Mouse (Mus musculus) embryonic facial prominence, embryonic 10.5 days (tissue): ENCODE data around the gene 1700021F07Rik. TPM values are rescaled to one million over a fixed set of nuclear protein-coding genes. Genes with fewer than 3 reads are reported as not detected.

Experiments used
- DNase-seq: peaks from one replicate; pipeline ENCODE4 v3.0.0-alpha.2; 2017; ENCODE audit warnings: low spot score
- H3K27ac ChIP-seq: fragments of 300-500 bp; sonication (generic); replicated peaks from 2 replicates; pipeline ENCODE4 v1.5.1; 2016; ENCODE audit warnings: mild to moderate bottlenecking
- H3K27me3 ChIP-seq: fragments of 300-500 bp; sonication (generic); replicated peaks from 2 replicates; pipeline ENCODE4 v1.6.1; 2016; ENCODE audit warnings: low read depth, mild to moderate bottlenecking; ENCODE audit not compliant: poor library complexity, severe bottlenecking
- H3K36me3 ChIP-seq: fragments of 300-500 bp; sonication (generic); replicated peaks from 2 replicates; pipeline ENCODE4 v1.6.1; 2016; ENCODE audit warnings: mild to moderate bottlenecking, moderate library complexity
- H3K4me1 ChIP-seq: fragments of 300-500 bp; sonication (generic); 2 replicates; pipeline ENCODE4 v1.6.1; 2016
- H3K4me3 ChIP-seq: fragments of 300-500 bp; sonication (generic); 2 replicates; pipeline ENCODE4 v1.5.1; 2016; ENCODE audit warnings: mild to moderate bottlenecking, moderate library complexity
- H3K9me3 ChIP-seq: fragments of 300-500 bp; sonication (generic); 2 replicates; pipeline ENCODE4 v1.6.1; 2016; ENCODE audit warnings: mild to moderate bottlenecking
- WGBS: fragments of 180-500 bp; shearing (Covaris S2); methylation state at CpG from one replicate; pipeline ENCODE4 v1.1.7; 2016; 5-methylcytosine and 5-hydroxymethylcytosine counted together
- polyA plus RNA-seq: library from polyadenylated mRNA; unstranded; fragments of >200 nt; fragmentation: Nextera tagmentation; extraction: Ambion mirVana; gene quantifications from 2 replicates; pipeline ENCODE4 v1.2.1, GENCODE M21; 2016

The 1700021F07Rik gene
- not detected in 2 replicates for polyA plus RNA-seq

DNA sequence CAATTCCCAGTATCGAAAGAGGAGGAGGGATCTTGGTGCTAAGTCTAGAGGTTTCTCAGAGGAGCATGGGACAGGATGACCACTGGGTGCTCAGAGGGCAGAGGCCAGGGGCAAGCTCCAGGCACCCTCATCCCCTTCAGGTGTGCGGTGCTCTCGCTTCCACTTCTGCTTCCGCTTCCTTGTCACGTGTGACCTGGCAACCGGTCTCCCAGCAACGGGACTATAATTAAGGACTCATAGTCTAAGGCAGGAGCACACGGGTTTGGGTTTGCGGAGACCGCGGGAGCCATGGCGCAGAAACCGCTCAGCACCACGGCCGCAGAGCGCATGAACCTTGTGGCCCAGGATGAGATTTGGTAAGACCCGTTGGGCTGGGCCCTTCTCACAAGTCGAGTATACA, at the start of gene 1700021F07Rik:
Gene 1700021F07Rik, plus strand, starts transcription at position 211 of the 400 bp plus-strand sequence.
- H3K4me3 ChIP-seq = no peak within 1 kb of the TSS
- H3K27ac ChIP-seq = no peak within 1 kb of the TSS
- WGBS = 92% methylated on average over 18 of the region's 18 CpGs
- H3K36me3 ChIP-seq = no peaks in the 10 kb centered on the region
- no peak for DNase-seq
- H3K27me3 ChIP-seq = no peaks in the 10 kb centered on the region
- peaks cover 4% of the 10 kb centered on the region for H3K4me1 ChIP-seq
- no peaks in the 10 kb centered on the region for H3K9me3 ChIP-seq

DNA sequence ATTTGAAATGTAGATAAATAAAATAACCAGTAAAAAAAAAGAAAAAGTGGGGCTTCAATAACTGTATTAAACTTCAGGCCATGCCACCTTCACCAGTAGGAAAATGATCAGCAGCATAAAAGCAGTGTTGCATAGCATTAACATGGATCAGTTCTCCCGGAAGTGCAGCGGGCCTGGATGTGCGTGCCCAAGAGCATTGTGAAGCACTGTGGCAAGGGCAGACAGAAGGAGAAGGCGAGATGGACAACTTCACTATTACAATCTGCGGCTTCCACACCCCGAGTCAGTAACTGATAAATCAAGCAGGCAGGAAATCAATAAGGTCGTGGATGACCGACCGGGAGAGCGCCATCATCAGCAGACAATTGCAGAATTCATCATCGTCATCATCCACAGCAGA, 49.2 kb upstream of the 1700021F07Rik start:
- Histone ChIP-seq H3K4me1 (no peaks in the 10 kb centered on the region), H3K27me3 (no peaks in the 10 kb centered on the region), H3K9me3 (no peaks in the 10 kb centered on the region), H3K27ac (no peak overlapping the region), H3K36me3 (no peaks in the 10 kb centered on the region), H3K4me3 (no peak overlapping the region)
- DNase-seq = peak; percentile 6
- 80% methylated on average over 11 of the region's 11 CpGs for WGBS

DNA sequence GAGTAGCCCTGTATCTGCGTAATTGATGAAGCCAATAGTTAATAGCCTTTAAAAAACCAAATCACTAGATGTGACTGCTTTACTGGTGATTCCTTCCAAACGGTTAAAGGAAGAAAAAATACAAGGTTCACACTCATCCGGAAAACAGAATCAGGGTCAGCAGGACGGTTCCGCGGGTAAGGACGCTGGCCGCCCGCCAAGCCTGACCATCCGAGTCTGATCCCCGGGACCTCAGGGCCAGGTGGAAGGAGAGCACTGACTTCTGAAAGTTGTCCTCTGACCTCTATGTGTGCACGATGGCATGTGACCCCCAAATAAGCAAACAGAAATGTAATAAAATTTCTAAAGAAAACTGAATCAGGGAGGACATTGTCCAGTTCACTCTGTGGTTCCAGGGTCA, 43.3 kb upstream of the 1700021F07Rik start:
- Histone ChIP-seq H3K4me1 (no peaks in the 10 kb centered on the region), H3K27ac (no peak overlapping the region), H3K9me3 (no peaks in the 10 kb centered on the region), H3K4me3 (no peak overlapping the region), H3K36me3 (no peaks in the 10 kb centered on the region), H3K27me3 (no peaks in the 10 kb centered on the region)
- WGBS = 91% methylated on average over 12 of the region's 12 CpGs
- no peak for DNase-seq

DNA sequence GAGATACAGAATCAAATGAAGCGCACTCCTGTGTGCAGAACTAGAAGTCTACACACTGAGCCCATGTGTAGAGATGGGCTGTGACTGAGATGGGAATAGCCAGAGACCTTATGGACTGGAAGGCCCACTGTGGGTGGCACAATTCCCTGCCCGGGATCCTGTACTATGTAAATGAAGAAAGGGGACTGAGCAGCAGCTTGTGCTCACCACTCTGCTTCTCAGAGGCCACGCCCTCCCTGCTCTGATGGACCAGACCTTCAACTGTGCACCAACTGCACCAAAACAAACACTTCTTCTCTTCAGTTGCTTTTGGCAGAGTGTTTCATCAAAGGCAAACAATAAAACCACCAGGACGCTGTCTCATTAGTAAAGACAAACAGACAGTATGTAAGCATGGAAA, 37.9 kb upstream of the 1700021F07Rik start:
- H3K4me1 ChIP-seq = no peaks in the 10 kb centered on the region
- H3K36me3 ChIP-seq = no peaks in the 10 kb centered on the region
- no peaks in the 10 kb centered on the region for H3K27me3 ChIP-seq
- peak; percentile 1 for DNase-seq
- H3K9me3 ChIP-seq = no peaks in the 10 kb centered on the region
- no peak overlapping the region for H3K4me3 ChIP-seq
- WGBS = 88% methylated on average over 4 of the region's 4 CpGs
- no peak overlapping the region for H3K27ac ChIP-seq

DNA sequence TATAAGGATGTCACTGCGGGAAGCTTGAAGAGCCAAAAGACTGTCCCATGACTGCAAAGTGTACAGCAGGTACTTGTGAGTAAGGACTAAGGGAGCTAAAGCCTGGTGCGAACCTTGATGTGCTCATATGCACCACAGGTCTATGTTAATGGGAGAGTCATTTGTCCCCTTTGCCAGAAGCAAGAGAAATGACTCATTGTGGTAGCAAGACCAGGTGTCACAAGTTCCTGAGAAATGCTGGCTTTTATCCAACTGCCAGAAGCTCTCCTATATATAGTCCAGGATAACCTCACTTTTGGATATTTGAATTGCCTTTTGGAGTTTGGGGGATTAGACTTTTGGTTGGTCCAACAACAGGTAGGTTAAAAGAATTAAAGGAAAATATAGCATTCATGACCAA, 22.8 kb upstream of the 1700021F07Rik start:
- H3K4me1 ChIP-seq = no peaks in the 10 kb centered on the region
- no peaks in the 10 kb centered on the region for H3K36me3 ChIP-seq
- H3K9me3 ChIP-seq = no peaks in the 10 kb centered on the region
- no peak overlapping the region for H3K4me3 ChIP-seq
- 93% methylated on average over 2 of the region's 2 CpGs for WGBS
- H3K27ac ChIP-seq = no peak overlapping the region
- H3K27me3 ChIP-seq = no peaks in the 10 kb centered on the region
- no peak for DNase-seq

DNA sequence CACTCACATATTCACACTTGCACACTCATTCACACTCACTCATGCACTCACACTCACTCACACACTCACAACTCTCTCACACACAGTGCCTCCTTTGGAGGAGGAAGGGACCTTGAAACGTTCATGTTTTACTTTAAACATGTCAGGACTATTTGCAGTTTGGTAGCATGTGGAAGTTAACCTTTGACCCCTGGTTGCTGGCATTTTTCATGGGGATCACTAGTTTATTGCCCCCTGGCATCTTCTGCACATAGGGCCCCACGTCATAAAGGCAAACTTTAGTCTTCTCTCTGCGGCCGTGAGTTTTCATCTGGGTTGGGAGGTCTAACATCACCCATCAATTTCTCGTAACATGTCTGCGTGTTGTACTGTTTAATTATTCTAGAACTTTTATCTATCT, 8.4 kb upstream of the 1700021F07Rik start:
- peaks cover 9% of the 10 kb centered on the region for H3K4me1 ChIP-seq
- H3K27ac ChIP-seq = no peak overlapping the region
- H3K27me3 ChIP-seq = no peaks in the 10 kb centered on the region
- H3K4me3 ChIP-seq = no peak overlapping the region
- no peaks in the 10 kb centered on the region for H3K36me3 ChIP-seq
- peaks cover 5% of the 10 kb centered on the region; the same call in 1 of the 2 replicates for H3K9me3 ChIP-seq
- WGBS = 83% methylated on average over 6 of the region's 6 CpGs
- no peak for DNase-seq

DNA sequence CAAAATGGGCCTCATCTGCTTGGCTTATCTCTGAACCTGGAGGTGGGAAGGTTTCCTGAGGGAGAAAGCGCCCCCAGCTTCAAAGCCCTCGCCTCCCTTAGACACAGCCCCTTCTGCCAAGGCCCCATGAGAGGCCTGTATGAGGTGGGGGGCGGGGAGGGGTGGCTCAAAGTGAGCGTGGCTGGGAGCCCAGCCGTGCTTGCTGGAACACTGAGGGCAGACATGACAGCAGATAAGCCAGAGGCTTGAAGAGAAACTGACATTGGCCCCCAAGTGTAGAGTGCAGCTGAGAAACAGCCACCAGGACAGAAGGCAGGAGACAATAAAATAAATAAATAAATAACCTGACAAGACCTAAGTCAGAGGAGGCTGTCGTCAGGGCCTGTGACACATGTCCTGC, 7.2 kb upstream of the 1700021F07Rik start:
- H3K27me3 ChIP-seq = no peaks in the 10 kb centered on the region
- no peaks in the 10 kb centered on the region for H3K36me3 ChIP-seq
- 68% methylated on average over 6 of the region's 6 CpGs for WGBS
- peaks cover 9% of the 10 kb centered on the region for H3K4me1 ChIP-seq
- peaks cover 5% of the 10 kb centered on the region; the same call in 1 of the 2 replicates for H3K9me3 ChIP-seq
- no peak overlapping the region for H3K27ac ChIP-seq
- no peak overlapping the region for H3K4me3 ChIP-seq
- DNase-seq = no peak

DNA sequence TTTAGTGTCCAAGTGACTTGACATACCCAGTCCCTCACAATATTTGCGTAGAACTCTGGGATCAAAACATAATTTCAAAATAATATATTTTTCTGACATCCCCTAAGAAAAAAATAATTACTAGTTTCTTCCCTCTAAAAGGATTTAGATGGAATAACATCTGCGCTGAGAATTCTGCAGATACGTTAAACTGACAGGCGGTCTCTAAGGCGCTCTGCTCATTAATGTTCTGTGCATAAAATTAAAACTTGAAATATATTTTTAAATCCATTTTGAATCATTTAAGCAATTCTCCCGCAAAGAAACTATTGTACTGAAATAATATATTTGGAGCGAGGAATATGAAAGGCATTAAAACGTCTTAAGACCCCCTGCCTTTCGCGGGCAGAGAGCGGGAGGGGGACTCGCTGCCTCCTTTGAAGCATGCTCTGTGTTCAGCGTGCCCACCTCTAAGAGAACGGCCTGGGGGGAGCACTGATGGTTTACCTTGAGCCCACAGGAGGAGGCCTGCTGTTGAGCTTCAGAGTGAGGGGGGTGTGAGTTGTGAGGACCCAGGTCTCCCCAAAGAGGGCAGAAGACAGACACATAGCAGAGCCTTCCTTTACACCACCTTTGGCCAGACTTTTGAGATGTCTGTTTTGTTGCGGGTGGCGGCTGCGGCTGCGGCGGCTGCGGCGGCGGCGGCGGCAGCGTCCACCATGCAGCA, 6.1 kb upstream of the 1700021F07Rik start:
- 89% methylated on average over 25 of the region's 25 CpGs for WGBS
- no peak overlapping the region for H3K27ac ChIP-seq
- H3K9me3 ChIP-seq = no peaks in the 10 kb centered on the region
- H3K4me1 ChIP-seq = peaks cover 9% of the 10 kb centered on the region
- no peaks in the 10 kb centered on the region for H3K36me3 ChIP-seq
- no peak overlapping the region for H3K4me3 ChIP-seq
- H3K27me3 ChIP-seq = no peaks in the 10 kb centered on the region
- DNase-seq = no peak

DNA sequence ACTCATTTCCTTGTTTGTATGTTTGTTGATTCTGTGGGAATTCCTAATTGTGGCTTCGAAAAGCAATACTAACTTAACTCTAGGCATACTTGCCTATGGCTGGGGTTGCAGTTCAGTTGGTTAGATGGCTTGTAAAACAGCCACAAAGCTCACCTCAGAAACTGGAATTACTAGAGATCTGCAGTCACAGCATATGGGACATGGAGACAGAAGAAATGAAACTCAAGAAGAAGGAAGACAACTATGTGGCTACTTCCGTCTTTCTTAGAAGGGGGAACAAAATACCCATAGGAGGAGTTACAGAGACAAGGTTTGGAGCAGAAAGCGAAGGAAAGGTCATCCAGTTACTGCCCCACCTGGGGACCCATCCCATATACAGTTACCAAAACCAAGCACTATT, 6.1 kb downstream of the 1700021F07Rik start:
- no peak for DNase-seq
- no peak overlapping the region for H3K4me3 ChIP-seq
- H3K27ac ChIP-seq = no peak overlapping the region
- peaks cover 18% of the 10 kb centered on the region for H3K4me1 ChIP-seq
- 78% methylated on average over 3 of the region's 3 CpGs for WGBS
- no peaks in the 10 kb centered on the region for H3K9me3 ChIP-seq
- H3K36me3 ChIP-seq = no peaks in the 10 kb centered on the region
- H3K27me3 ChIP-seq = no peaks in the 10 kb centered on the region

DNA sequence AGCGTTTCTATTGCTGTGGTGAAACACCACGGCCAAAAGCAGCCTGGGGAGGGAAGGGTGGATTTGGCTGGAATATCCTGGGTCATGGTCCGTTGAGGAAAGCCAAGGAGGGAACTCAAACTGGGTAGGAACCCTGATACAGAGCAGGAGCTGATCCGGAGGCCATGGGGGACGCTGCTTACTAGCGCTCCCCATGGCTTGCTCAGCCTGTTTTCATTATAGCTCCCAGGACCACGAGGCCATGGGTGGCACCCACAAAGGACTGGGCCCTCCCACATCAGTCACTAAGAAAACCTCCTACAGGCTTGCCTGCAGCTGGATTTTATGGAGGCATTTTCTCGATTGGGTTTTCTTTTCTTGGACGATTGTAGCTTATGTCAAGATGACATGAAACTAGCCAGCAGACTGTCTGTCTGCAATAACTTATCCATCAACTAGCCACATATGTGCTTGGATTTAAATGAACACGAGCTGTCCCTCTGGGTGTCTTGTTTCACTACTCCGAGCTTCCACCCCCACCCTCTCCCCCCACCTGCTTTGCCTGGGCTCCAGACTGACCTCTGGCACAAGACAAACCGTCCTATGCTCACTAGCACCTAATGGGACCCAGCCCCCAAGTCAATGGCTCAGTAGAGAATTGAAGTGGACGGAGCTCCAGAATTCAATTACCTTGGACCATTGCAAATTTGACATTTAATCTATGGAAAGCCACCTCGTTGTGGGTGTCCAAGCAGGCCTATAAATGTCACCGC, 10.5 kb downstream of the 1700021F07Rik start:
- Histone ChIP-seq H3K27me3 (no peaks in the 10 kb centered on the region), H3K4me3 (no peak overlapping the region), H3K9me3 (no peaks in the 10 kb centered on the region), H3K27ac (peak overlapping the region; percentile 57), H3K36me3 (no peaks in the 10 kb centered on the region), H3K4me1 (peaks cover 31% of the 10 kb centered on the region)
- 56% methylated on average over 15 of the region's 15 CpGs for whole genome bisulfite sequencing
- peak; percentile 40 for DNase-seq

DNA sequence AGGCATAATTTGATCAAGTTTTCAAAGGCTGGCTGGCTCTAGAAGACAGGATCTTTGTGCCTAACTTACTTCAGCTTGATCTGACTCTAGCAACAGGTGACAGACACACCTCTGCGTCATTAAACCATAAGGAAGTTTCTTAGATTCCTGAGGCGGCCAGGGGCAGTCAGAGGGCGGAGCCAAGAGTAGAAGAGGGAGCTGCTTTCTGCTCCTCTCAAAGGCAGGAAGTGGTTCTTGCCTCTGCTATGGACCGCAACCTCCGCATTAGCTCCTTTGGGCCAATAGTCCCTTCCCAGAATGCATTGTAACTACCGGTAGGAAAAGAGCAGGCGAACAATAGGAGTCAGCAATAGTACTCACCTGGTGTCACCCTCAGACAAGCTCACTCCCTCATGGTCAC, 12.2 kb downstream of the 1700021F07Rik start:
- Histone ChIP-seq H3K27ac (no peak overlapping the region), H3K9me3 (no peaks in the 10 kb centered on the region), H3K36me3 (no peaks in the 10 kb centered on the region), H3K27me3 (no peaks in the 10 kb centered on the region), H3K4me3 (no peak overlapping the region), H3K4me1 (peaks cover 36% of the 10 kb centered on the region)
- DNase-seq = no peak
- 81% methylated on average over 7 of the region's 7 CpGs for WGBS

DNA sequence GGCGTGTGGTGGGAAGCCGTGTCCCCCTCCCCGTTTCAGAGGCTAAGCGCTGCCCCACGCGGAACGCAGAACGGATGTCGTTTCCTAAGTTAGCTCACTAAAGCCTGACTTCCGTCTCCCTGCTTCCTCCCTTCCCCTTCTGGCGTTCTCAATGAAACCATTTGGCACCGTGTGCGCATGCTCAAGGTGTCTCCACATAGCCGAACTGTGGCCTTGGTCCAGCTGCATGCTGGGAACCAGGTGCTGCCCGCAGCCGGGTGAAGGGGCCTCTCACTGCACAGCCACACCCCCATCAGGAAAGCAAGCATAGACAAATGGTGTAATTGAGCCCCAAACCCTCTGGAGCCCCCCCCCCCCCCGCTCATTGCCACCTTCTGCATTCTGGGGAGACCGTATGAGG, 13.0 kb downstream of the 1700021F07Rik start:
- Histone ChIP-seq H3K27me3 (no peaks in the 10 kb centered on the region), H3K4me1 (peaks cover 44% of the 10 kb centered on the region), H3K27ac (no peak overlapping the region), H3K36me3 (no peaks in the 10 kb centered on the region), H3K4me3 (no peak overlapping the region), H3K9me3 (no peaks in the 10 kb centered on the region)
- WGBS = 91% methylated on average over 18 of the region's 18 CpGs
- no peak for DNase-seq

DNA sequence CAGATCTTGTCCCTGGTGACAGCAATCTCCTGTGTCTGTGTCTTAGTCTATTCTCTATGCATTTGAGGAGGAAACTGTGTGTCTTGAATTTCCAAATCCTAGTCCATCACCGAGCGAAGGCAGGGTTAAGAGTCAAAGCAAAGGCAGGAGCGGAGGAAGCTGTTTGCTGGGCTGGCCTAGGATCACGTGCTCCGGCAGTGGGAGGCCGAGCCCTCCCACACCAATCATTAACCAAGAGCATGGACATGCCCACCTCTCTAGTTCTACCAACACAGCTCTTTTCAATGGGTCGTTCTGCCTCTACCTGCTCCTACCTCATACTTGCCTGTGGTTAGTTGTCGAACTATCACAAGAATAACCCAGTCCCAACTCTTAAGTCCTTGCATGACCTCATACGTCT, 13.5 kb downstream of the 1700021F07Rik start:
- no peak for DNase-seq
- no peaks in the 10 kb centered on the region for H3K36me3 ChIP-seq
- H3K9me3 ChIP-seq = no peaks in the 10 kb centered on the region
- no peak overlapping the region for H3K27ac ChIP-seq
- H3K4me3 ChIP-seq = no peak overlapping the region
- H3K4me1 ChIP-seq = peaks cover 48% of the 10 kb centered on the region
- WGBS = 89% methylated on average over 9 of the region's 9 CpGs
- no peaks in the 10 kb centered on the region for H3K27me3 ChIP-seq
